Mouse (Mus musculus): ENCODE data around the gene Nr1i3.

- TF ChIP-seq TCF12 (IDR thresholded peaks at IDR 0.05; ENCODE audit: low read depth, low read length): no peak
- no peak for TF ChIP-seq EP300 (IDR thresholded peaks at IDR 0.05; ENCODE audit: low read depth in 1 of 2, low read length in 2 of 2)
Measured at GRCm38 (mm10) chr1:171250680-171251593, 37.2 kb downstream of the Nr1i3 start, which contains the start of gene Ndufs2.

Data from MEL (cell line).